Mouse (Mus musculus) brain, embryonic 14.5 days (tissue): Measurements from ENCODE around the gene Nt5c2.

Experiments used
- CTCF ChIP-seq: fragments of 200-500 bp; IDR thresholded peaks from 2 replicates; pipeline ENCODE4 v1.5.1; 2012; ENCODE audit warnings: inconsistent platforms, mild to moderate bottlenecking, moderate library complexity, borderline replicate concordance; ENCODE audit not compliant: insufficient read depth, insufficient read length; ENCODE audit errors: extremely low read depth
- POLR2A ChIP-seq: fragments of 200-500 bp; IDR thresholded peaks from 2 replicates; pipeline ENCODE4 v1.6.1; 2012; ENCODE audit warnings: mild to moderate bottlenecking, inconsistent platforms, borderline replicate concordance; ENCODE audit not compliant: poor library complexity, insufficient read depth, insufficient read length, severe bottlenecking; ENCODE audit errors: extremely low read depth

DNA sequence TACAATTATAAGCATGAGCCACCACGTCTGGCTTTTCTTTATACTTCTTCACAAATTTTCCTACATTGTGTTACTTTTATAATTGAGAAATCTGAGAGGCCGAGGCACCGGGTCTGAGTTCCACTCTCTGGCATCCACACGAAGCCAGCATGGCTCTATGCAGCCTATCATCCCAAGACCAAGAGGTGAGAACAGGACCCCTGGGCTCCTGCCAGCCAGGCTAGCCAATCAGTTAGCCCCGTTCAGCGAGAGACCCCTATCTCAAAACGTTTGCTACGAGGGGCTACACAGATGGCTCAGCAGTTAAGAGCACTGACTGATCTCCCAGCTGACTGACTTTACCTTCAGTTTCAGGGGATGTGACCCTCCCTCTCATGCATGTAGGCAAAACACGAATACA lies 50.6 kb downstream of the Nt5c2 start:
- TF ChIP-seq POLR2A (no peak), CTCF (no peak)
